Mouse (Mus musculus): Measurements from ENCODE around the gene Gm17651.

Gene Gm17651

DNA sequence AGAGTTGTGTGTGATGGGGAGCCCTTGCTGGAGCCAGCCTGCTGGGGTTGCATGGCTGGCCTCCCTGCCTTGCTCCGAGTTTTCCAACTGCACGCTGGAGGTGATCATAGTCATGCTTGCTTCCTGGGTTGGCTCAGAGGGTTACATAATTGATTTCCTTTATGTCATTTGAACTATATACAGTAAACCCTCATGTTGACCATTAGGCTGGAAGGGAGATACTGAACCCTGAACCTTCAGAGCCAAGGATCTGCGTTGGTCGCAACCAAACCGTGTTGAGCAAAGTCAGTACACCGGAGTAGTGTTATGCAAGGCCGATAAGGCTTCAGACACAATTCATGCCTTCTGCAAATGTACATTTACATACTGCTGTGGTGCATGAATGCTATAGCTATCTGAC lies 46.6 kb downstream of the Gm17651 start:
- DNase-seq, result no peak

- DNase-seq, result no peak
Observed at GRCm38 (mm10) chr3:97624611-97625010, 49.9 kb downstream of the Gm17651 start.

Measured in cerebellum, adult 8-10 months (tissue).